Mouse (Mus musculus) macrophage (primary cell): ENCODE data around the gene Gm8332. TPM values are rescaled to one million over a fixed set of nuclear protein-coding genes. Genes with fewer than 3 reads are reported as not detected.

Source experiments
- polyA plus RNA-seq: library from polyadenylated mRNA; stranded (reverse); fragments of 250-400 nt; gene quantifications from 3 replicates; pipeline ENCODE4 v1.2.4, GENCODE M21; 2018; ENCODE audit warnings: inconsistent platforms

The Gm8332 gene
- polyA plus RNA-seq, 1 experiment from 2014 or later = not detected

Other genes starting within 250 kb of the Gm8332 start
- gene Gm2075, start 238.3 kb downstream of the Gm8332 start, polyA plus RNA-seq = not detected in 3 replicates
- not detected in 3 replicates for gene Gm6803, start 231.3 kb downstream of the Gm8332 start, polyA plus RNA-seq
- not detected in 3 replicates for gene Gm2056, start 223.1 kb downstream of the Gm8332 start, polyA plus RNA-seq
- gene Gm16368, start 166.4 kb downstream of the Gm8332 start, polyA plus RNA-seq = not detected in 3 replicates
- gene Gm10436, start 68.0 kb downstream of the Gm8332 start, polyA plus RNA-seq = not detected in 3 replicates
- gene Gm5662, start 24.4 kb upstream of the Gm8332 start, polyA plus RNA-seq = not detected in 3 replicates
- gene Gm5039, start 73.9 kb upstream of the Gm8332 start, polyA plus RNA-seq = not detected in 3 replicates
- gene Adck1, start 110.5 kb upstream of the Gm8332 start, polyA plus RNA-seq = 6.7 to 16.1 TPM (median 12.1 TPM) in 3 replicates